Mouse (Mus musculus) urinary bladder, postnatal 14 days (tissue): ENCODE results near the gene Polk.

Source experiments
- DNase-seq: peaks from one replicate; pipeline ENCODE4 v3.0.0; 2021; ENCODE audit warnings: low spot score

Polk gene

DNA sequence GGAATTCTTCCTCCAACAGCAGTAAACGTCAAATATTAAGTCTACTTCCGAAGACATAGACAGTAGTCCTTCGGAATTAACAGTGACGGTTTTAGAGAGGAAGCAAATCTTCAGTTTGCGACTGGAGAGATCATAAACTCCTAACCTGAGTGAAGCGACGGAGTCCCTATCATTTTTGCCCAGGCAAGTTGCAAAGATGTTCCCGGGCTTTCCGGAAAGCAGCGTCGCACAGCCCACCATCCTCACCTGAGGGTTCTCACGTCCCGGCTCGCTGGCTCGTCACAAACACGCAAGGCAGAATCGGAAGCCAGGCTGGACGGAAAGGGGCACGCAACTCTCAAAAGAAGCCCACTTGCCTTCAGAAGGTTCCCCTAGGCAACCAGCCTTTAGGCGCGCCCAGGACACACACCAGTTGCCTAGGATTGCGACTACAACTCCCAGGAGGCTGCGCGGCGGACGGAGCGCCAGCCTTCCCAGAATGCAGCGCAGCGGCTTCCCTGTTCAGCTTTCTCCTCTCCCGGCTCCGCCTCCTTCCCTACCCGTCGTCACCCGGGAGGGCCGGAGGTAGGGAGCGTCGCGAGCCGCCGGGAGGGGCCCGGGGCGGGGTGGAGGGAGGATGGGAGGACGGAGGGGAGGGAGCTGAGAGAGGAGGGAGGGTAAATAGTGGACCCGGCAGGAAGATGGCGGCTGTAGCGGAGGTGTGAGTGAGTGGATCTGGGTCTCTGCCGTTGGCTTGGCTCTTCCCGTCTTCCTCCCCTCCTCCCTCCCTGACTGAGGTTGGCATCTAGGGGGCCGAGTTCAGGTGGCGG is at the start of gene Polk, which contains the start of gene Col4a3bp:
Gene Polk, minus strand, starts transcription at position 499 of the 809 bp plus-strand sequence.
Gene Col4a3bp, plus strand, starts transcription at position 538 of the 809 bp plus-strand sequence.
- DNase-seq: peak; percentile 97

DNA sequence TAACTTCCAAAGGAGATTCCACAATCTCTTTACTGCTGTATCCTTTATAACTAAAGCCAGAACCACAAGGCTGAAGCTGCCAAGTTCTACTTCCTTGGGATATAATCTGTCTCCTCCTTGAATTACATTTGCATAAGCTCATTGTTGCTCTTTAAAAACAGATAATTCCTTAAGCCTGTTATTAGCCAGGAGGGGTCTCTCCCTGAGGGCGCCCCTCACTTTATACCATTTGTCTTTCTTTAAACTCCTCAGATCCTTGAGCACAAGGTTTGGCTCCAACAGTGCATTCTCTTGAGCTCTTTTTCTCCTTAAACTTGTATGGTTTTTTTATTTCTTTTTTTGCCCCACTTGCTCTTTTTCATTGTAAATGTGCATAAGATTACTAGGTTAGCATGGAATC is 46.3 kb upstream of the Polk start:
- DNase-seq: no peak

DNA sequence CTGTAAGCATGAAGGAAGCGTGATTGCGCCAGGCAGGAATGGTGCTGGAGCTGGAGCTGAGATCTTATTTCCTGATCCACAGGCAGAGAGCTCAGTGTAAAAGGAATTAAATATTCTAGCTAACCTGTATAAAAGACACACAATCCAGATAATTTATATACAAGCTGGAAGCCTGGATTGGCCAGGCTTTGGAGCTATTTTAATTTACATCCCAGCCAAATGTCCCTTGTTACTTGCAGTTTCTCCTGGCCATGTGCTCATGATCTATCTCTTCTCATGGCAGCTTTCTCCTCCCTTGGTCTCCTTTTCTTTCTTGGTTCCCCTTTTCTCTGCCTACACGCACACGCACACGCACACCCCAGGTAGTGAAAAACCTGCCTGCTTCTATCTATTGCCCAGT is 44.2 kb upstream of the Polk start:
- no peak for DNase-seq

DNA sequence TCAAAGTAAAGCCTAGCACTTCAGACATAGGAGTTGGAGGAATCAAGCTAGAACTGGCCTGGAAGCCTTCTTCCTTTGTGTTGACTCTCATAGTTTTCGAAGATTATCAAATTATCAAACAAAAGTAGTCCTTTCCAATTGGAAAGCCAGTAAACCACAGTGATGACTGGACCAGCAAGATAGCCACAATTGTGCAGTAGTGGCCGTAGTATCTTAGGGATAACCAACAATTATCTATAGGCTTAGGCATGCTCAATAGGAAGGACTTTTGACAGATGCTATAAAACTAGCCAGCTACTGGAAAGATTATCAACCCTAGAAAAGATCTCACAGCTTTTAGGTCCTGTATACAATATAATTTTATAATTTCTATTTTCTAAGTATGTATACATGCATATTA is 41.8 kb upstream of the Polk start:
- DNase-seq: no peak

DNA sequence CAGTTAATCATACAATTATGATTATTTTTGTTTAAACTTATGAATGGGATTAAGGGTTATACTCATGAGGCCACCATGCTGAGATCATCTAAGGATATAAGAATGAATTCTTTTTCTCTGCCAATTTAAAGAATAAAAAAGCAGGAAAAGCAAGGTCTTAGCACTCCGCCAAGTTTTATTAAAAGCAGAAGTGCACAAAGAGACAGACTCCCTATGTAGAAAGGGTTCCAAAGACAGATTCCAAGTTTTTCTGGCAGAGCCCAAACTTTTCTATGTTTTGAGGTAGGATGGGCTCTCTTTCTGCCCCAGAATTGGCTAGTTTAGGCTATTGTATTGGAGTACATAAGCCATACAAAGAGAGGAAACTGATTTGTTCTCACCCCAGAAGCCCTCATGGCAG is 37.6 kb upstream of the Polk start:
- no peak for DNase-seq

DNA sequence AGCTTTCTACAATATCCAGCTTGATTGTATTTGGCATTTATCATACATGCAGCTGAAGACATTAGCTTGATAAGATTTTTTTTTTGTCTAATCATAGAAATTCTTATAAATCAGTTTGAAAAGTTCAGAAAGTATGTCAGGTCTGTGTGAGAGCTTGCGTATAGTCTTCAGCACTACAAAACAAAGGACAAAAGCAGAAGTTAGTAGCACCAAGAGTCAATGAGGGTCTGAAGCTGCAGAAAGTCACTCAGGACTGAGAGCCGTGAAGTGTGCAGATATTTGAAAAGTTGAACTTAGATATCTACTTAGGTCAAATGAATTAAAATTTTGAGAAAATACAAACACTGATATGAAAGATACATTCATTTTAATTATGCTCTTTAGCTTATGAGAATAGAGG is 36.7 kb upstream of the Polk start:
- no peak for DNase-seq

DNA sequence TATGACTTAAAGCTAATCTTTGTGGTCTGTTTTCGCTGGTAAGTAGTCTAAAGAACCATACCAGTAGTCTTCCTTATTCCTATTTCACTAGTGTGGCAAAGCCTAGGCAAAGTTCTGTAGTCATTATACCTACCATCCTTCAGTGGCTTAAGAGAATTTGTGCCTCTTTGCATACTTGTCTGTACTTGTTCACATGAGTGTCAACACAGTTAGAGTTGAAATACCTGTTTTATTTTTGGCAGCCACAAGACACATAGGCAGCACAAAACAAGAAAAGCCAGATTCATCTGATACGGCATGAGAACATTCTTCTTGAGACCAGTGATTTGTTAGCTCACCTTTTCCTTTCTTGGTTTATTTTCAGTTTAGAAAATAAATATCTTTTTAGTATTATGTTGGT is 31.8 kb upstream of the Polk start:
- no peak for DNase-seq

DNA sequence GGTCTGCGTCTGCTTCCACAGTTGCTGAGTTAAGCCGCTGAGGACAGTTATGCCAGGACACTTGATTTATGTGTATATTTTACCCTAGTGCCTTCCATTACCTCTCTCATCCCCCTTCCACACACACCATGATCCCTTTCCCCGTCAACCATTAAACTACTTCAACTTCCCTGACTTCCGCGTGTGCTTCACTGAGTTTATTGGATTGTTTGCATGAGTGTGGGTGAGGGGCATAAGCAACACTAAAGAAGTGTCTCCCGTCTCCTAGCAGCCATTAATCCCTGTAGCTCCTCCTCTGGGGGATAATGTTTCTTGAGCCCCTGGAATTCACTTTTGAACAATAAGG is 28.6 kb upstream of the Polk start:
- no peak for DNase-seq

DNA sequence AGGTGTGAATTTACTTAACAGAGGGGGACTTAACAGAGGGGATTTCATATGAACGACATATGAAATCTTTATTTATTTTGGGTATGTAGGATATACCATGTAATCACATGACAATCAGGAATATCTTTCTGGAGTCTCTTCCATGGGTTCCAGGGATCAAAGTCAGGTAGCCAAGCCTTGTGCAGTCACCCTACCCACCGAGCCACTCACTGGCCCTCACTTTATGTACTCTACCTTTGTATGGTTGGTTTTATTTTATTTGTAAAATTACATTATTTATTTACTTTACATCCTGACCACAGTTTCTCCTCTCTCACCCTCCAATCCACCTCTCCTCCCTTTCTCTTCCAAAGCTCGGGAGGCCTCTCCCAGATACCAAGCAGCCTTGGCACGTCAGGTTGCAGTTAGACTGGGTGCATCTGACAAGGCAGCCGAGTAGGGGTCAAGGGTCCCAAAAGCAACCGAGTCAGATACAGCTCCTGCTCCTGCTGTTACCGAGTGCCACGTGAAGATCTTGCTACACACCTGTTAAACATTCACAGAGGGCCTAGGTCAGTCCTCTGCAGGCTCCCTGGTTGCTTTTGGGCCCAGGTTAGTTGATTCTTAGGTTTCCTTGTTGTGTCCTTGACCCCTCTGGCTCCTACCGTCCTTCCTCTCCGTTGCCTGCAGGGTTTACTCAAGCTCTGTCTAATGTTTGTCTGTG is 28.1 kb upstream of the Polk start:
- no peak for DNase-seq

DNA sequence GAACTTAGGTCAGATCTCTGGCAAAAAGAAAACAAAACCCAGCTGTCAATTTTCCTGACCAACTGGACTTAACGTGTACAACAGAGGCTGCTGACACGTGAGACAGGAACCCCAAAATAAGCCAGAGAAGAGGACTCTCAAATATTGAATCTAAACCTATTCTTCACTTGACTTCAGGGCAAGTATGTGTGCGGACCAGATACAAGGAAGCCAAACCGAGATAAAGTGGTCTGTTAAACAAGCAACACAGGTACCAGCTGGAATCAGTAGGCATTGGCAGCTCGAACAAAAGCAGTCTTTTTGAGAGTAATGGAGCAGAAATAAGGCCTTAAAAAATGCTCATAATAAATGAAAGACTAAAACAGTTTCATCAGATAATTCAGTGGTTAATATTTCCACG is 25.6 kb upstream of the Polk start:
- no peak for DNase-seq

DNA sequence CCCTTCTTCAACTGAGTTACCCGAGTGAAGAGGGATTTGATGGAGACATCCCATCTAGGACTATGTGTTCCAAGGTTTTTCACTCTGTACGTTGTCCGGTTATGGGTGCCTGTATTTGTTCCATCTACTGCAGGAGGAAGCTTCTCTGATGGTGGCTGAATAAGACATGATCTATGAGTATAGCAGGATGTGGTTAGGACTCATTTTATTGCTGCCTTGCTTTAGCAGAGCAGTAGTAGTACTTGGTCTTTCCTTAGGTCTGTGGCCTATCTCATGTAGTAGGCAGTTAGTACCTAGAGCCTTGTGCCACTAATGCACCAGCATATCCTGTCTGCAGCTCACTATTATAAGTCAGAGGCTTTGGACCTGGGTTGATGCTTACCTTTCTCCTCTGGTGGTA is 12.7 kb upstream of the Polk start:
- DNase-seq: no peak

DNA sequence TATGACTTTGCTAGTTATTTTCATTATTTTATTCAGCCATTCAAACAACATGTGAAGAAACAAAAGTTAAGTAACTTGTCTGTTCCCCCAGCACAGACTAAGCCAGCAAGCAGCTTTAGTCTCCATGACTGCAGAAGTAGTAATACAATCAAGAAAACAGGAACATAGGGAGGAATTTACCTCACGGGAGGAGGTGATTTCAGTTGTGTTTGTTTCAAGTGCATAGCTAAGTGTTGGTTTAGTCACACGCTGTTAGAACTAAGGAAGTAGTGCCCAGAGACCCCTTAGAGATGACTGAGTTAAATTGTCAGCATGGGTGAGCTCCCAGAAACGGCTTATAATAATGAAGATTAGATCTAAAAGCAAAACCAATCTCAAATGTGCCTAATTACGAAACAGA is 5.6 kb upstream of the Polk start:
- DNase-seq: no peak

DNA sequence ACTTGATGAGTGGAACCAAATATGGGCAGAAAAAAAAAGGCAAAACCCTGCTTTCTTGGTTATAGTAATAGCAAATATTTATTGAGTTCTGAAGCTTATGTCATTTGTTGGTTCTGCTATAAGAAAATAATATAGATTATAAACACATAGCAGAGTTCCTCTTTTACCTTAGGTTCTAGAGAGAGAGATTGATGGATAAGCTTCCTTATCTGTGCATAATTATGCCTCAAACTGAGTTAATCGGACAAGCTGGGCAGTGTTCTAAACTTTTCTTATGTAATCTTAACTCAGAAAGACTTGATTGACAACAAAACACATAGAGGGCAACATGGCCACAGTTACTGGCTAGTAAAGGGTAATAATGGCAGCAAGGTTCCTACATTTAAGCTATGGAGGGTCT is 4.9 kb upstream of the Polk start:
- no peak for DNase-seq

DNA sequence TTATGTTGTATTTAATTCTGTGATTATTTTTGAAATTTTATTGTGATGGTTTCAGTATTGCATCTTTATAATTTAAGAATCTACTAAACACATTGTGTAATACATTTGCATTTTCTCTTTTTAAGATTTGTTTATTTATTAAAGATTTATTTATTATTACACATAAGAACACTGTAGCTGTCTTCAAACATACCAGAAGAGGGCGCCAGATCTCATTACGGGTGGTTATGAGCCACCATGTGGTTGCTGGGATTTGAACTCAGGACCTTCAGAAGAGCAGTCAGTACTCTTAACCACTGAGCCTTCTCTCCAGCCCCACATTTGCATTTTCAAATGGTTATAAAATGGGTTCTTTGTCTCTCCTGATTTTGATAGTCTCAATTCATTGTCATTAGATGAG is 2.1 kb upstream of the Polk start:
- no peak for DNase-seq

DNA sequence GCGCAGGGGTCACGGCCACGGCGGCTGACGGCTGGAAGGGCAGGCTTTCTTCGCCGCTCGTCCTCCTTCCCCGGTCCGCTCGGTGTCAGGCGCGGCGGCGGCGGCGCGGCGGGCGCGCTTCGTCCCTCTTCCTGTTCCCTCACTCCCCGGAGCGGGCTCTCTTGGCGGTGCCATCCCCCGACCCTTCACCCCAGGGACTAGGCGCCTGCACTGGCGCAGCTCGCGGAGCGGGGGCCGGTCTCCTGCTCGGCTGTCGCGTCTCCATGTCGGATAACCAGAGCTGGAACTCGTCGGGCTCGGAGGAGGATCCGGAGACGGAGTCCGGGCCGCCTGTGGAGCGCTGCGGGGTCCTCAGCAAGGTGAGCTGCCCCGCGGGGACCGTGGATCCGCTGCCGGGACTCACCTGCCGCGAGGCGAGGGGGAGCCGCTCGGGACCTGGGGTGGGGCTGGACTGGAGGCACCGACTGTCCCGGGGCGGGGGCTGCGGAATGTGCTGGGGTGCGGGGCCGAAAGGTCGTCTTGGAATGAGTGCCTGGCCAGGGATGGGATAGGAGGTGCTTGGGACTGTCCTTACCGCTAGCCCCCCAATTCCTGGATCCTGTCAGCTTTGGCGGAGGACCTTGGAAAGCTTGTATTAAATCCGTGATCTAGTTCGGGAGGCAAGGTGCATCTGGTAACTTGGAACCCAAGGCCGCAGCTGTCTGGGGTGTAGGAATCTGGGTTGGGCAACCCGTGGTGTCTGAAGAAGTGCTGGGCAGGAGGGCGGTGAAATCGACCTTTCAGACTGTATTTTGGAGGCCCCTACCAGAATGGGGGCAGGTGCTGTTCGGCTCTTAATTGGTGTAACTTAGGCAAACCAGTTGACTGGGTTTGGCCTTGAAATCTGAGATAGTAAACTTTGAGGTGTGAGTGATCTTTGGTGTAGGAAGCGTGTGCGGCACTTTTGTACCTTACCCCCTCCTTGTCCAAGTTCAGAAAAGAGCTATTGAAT is 817 bp upstream of the Polk start:
- DNase-seq: peak; percentile 60

DNA sequence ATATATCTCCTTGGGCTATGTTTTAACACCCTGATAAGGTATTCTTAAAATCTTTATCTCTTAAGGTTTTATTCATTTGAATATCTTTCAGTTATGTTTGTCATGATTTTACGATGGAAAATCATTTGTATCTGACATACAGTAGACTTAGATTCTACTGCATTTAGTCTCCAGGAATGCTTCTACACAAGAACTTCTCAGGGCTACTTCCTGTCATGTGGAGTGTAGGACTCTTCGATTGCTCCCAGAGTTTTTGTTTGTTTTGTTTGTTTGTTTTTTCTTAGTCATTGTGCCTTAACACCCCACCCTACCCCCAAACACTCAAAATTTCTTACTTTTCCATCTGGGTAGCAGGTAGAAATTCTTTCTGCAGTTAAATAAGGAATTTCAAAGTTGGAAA is 998 bp downstream of the Polk start:
- DNase-seq: no peak

DNA sequence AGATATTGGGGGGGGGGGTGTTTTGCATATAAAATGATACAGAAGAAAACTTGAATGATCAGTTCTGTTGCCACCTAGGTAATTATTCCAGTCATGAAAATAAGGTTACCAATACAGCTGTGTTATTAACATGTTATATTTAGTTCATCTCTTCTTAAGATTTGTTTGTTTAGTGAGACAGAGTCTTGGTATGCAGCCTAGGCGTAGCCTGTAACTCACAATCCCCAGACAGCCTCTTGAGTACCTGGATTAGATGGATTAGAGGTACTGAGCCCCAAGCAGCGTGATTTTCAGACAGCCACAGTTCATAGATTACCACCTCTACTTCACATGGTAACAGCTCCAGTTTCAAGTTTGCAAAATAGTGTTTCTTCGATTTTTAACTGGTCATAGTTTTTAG is 4.3 kb downstream of the Polk start:
- DNase-seq: no peak

DNA sequence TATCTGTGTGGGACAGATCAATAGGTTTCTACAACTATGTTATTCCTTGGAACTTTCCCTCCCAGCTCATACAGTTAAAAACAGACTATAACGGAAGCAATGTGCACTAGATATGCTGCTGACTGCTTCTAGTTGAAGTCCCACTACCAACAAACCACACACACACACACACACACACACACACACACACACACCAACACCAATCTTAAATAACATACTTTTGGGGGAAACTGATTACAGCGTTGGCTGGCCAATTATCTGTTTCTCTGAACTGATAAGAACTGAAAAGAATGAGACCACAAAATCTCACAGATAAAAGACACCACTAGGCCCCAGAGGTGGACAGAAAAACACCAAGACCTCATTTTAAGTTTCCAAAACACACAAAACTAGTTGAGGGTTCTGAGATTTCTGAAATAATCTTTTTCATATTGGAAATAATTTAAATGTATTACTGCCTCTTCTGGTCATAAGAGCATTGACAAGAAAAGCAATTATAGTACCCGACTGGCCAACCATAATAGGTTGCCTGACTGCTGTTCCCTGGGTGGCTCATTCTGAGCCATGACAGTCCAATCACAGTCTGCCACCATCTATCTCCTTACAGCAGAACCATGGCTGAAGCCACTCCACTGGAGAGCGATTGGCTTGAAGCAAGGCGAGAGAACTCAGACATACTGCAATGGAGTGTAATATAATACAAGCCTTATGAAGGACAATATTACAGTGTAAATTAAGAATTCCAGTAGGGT is 5.4 kb downstream of the Polk start:
- DNase-seq: no peak

DNA sequence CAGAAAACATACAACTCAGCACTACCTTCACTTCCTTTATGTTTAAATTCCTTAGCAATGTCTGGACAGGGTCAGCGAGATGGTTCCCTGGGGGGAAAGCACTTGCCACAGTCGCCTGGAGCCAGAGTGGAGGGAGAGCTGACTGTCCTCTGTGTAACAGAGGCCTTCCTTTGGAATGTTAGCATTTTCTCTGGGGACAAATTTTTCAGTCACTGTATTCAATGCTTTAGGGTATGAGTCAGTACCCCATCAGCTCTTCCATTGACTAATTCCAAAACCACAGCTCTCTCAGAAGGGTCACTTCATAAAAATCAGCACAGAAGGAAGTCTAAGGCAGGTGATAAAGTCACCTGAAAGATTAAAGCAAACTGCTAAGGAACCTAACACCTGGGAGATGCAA is 8.6 kb downstream of the Polk start:
- no peak for DNase-seq

DNA sequence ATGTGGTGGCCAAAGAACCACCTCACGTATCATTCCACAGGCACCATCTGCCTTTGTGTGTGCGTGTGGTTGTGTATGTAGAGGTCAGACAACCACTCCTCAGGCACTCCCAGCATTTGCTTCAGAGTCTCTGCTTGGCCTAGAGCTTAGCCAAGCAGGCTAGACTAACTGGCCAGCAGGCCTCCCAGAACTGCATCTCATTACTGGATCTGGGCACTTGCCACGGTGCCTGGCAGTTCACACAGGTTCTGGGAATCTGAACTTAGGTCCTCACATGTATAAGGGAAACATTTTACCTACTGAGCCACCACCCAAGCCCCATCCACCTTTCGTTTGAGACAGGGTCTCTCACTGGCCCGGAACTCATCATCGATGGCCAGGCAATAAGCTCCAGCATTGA is 10.2 kb downstream of the Polk start:
- no peak for DNase-seq

DNA sequence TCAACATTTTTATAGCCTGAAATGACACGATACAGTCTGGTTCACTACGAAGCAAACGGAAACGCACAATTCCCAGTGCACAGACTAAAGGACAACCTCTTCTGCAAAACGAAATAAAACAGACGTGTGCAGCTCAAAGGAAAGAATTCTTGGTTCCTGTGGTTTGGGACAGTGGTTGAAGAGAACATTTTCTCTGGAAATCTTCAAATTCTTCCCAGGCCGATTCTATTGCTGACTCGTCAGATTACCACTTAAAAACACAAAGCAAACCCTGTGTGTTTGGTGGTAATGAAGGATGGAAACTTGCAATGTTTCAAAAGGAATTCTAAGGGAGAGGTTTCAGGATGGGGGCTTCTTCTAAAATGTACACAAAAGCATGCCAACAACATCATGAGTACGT is 12.3 kb downstream of the Polk start:
- no peak for DNase-seq

DNA sequence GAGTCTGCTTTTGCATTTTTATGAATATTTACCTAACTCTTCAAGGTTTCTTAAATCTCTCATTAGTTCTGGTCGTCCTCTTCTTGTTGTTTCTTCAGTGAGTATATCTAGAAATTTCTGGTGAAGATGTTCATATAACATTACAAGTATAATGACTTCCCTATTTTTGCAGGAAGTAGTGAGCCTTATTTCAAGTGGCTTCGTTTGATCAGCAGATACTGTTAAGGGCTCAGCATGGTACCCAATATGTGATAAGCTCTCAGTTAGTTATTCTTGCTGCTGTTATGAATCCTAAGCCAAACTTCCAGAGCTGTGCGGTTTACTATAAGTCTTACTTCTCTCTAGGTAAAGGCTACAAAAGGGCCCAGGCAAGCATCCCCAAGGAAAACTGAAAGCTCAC is 12.8 kb downstream of the Polk start:
- DNase-seq: no peak
